Mouse (Mus musculus) bone marrow macrophage, adult 2 months (primary cell): Measurements from ENCODE around the gene Gpc5.

Source experiments
- CTCF ChIP-seq: IDR thresholded peaks from 2 replicates; pipeline ENCODE4 v1.5.1; 2012; ENCODE audit warnings: low read depth, mild to moderate bottlenecking, low read length, moderate library complexity
- POLR2A ChIP-seq: IDR thresholded peaks from 2 replicates; pipeline ENCODE4 v1.6.1; 2012; ENCODE audit warnings: mild to moderate bottlenecking, low read depth, low read length, borderline replicate concordance

DNA sequence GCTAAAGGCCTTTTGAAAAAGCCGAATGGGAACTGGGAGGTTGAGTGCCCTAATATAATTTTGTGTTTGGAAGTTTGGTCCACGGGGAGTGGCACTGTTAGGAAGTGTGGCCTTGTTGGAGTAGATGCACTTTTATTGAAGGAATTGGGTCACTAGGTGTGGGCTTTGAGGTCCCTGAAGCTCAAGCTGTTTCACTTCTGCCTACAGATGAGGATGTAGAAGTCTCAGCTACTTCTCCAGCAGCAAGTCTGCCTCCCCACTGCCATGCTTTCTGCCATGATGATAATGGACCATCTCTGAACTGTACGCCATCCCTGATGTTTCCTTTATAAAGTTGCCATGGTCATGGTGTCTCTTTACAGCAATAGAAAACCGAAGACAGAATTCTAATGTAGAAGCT, 34.5 kb upstream of the Gpc5 start:
- TF ChIP-seq POLR2A (no peak), CTCF (no peak)
